Mouse (Mus musculus): ENCODE results near the gene Rdh19. TPM values are rescaled to one million over a fixed set of nuclear protein-coding genes. Genes with fewer than 3 reads are reported as not detected.
"Not testable (repeated sequence)": the region's sequence is repeated elsewhere in the genome, so short reads cannot be mapped to it uniquely, and the experiment has no call there.

Rdh19 gene
- not detected in 2 replicates for polyA plus RNA-seq (2016; fragmentation: Nextera tagmentation; extraction: Ambion mirVana)

DNA sequence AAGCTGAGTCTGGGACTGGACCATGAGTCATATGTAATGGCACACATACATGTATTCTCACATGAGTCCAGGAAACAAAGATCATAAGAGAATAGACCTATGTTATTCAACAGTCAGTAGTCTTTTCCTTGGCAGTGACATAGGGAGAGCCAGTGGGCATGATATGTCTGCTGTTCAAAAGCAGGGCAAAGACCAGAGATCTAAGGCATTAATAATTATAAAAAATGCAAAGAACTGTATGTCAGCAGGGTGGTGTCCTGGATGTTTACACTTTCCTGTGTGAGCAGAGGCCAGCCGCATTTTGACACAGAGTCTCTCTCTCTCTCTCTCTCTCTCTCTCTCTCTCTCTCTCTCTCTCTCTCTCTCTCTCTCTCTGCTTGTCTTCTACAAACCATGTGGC, at the start of gene Rdh19:
Gene Rdh19, plus strand, starts transcription at position 301 of the 400 bp plus-strand sequence.
- no peak within 1 kb of the TSS for H3K4me3 ChIP-seq
- H3K4me1 ChIP-seq: no peaks in the 10 kb centered on the region
- no peak for DNase-seq (ENCODE audit: extremely low spot score, low spot score)
- H3K27ac ChIP-seq: no peak within 1 kb of the TSS
- H3K9me3 ChIP-seq: no peaks in the 10 kb centered on the region
- H3K27me3 ChIP-seq (ENCODE audit: poor library complexity, severe bottlenecking): no peaks in the 10 kb centered on the region
- H3K36me3 ChIP-seq (replicated peaks): no peaks in the 10 kb centered on the region
- 74% methylated on average over 1 of the region's 1 CpGs for whole genome bisulfite sequencing

DNA sequence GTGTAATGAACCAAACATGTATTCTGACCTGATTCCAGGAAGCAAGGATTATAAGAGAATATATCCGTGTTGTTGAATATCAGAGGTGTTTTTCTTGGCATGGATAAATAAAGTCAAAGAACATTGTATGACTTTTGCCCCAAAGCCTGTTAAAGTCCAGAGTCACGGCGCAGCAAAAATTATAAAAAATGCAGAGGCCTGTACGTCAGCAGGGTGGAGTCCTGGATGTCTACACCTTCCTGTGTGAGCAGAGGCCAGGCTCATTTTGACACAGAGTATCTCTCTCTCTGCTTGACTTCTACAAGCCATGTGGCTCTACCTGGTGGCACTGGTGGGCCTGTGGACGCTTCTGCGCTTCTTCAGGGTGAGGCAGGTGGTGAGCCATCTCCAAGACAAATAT, 48.8 kb upstream of the Rdh19 start, which contains the start of gene Rdh16:
Gene Rdh16, plus strand, starts transcription at position 262 of the 400 bp plus-strand sequence.
- no peaks in the 10 kb centered on the region for H3K9me3 ChIP-seq
- H3K4me1 ChIP-seq: no peaks in the 10 kb centered on the region
- no peaks in the 10 kb centered on the region for H3K27me3 ChIP-seq (ENCODE audit: poor library complexity, severe bottlenecking)
- H3K27ac ChIP-seq: no peak within 1 kb of the TSS
- DNase-seq (ENCODE audit: extremely low spot score, low spot score): no peak
- 92% methylated on average over 6 of the region's 6 CpGs for WGBS
- H3K36me3 ChIP-seq (replicated peaks): no peaks in the 10 kb centered on the region
- H3K4me3 ChIP-seq: no peak within 1 kb of the TSS

DNA sequence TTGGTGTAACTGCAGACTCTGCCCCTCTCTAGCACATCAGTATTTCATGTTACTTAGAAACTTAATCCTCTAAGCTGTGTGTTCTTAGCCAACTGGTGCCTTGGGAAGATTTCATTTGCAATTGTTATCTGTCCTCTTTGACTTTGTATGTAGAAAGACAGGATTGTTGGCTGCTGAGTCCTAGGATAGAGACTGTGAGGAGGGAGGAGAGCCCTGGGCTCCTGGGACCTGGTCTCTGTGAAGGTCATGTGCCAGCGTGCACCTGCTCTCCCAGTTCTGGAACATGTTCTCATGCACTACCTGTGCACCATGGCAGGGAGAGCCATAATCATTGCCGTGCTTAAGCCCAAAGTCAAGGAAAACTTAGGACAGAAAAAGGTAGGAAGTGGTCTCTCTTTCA, 48.1 kb upstream of the Rdh19 start:
- H3K27me3 ChIP-seq (ENCODE audit: poor library complexity, severe bottlenecking): no peaks in the 10 kb centered on the region
- H3K4me3 ChIP-seq: no peak overlapping the region
- WGBS: 77% methylated on average over 2 of the region's 2 CpGs
- H3K4me1 ChIP-seq: no peaks in the 10 kb centered on the region
- no peaks in the 10 kb centered on the region for H3K9me3 ChIP-seq
- H3K27ac ChIP-seq: no peak overlapping the region
- H3K36me3 ChIP-seq (replicated peaks): no peaks in the 10 kb centered on the region
- DNase-seq (ENCODE audit: extremely low spot score, low spot score): no peak

DNA sequence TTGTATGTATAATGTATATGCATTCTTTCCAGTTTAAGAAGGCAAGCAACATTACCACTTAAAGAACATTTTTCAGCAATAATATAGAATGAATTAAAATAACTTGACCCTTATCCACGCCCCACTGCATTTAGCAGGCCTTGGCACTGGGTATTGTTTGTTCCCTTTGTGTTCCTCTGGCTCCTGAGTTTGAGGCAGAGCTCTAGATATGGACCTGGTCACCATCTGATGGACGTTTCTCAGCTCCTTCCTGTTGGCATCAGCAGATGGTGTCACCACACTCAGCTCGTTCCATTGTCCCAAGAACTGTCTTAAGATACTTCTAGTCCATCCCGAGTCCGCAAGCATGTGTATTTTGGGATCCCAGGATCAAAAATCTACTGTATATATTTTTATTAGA, 47.5 kb upstream of the Rdh19 start:
- Histone ChIP-seq H3K27ac (no peak overlapping the region), H3K4me1 (no peaks in the 10 kb centered on the region), H3K36me3 (replicated peaks) (no peaks in the 10 kb centered on the region), H3K9me3 (no peaks in the 10 kb centered on the region), H3K4me3 (no peak overlapping the region), H3K27me3 (ENCODE audit: poor library complexity, severe bottlenecking) (no peaks in the 10 kb centered on the region)
- 80% methylated on average over 5 of the region's 5 CpGs for WGBS
- no peak for DNase-seq (ENCODE audit: extremely low spot score, low spot score)

DNA sequence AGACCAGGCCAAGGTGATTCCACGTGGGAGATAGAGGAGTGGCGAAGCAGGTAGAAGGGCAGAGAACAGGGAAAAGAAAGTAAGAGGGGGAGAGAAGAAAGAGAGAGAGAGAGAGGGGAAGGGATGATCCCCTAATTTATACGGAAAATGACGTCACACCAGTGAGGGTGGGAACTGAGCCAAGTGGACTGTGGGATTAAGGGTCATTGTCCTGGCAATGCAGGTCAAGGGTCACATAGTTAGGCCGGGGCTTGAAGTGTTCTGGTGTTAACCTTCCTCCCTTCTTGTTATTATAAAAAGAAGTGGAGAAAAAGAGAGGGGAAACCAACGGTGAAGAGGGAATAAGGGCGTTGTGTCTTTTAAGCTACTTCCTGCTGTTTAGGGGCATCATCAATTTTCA, 45.3 kb upstream of the Rdh19 start:
- H3K4me1 ChIP-seq: no peaks in the 10 kb centered on the region
- H3K27me3 ChIP-seq (ENCODE audit: poor library complexity, severe bottlenecking): no peaks in the 10 kb centered on the region
- DNase-seq (ENCODE audit: extremely low spot score, low spot score): no peak
- H3K4me3 ChIP-seq: no peak overlapping the region
- WGBS: 66% methylated on average over 7 of the region's 7 CpGs
- no peaks in the 10 kb centered on the region for H3K9me3 ChIP-seq
- H3K36me3 ChIP-seq (replicated peaks): no peaks in the 10 kb centered on the region
- H3K27ac ChIP-seq: no peak overlapping the region

DNA sequence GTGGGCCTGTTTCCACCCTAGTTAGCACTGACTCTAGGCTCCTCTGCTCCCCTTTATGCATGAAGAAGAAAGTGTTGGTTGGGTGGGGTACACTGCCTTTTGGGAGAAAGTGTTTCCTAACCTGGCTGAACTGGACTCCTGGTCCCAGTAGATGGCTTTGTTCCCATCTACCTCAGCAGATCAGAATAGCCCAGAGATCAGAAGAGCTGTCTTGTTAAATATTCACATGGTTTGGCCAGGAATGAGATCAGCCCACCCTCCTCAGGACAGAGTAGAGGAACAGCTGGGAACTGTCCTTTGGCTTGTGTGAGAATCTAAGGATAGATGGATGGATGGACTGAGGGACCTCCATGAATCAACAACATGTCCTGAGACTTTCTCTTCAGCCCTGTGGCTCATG, 33.8 kb upstream of the Rdh19 start:
- Histone ChIP-seq H3K4me3 (no peak overlapping the region), H3K27me3 (ENCODE audit: poor library complexity, severe bottlenecking) (no peaks in the 10 kb centered on the region), H3K36me3 (replicated peaks) (no peaks in the 10 kb centered on the region), H3K27ac (no peak overlapping the region), H3K9me3 (peaks cover 10% of the 10 kb centered on the region; the same call in 1 of the 2 replicates), H3K4me1 (no peaks in the 10 kb centered on the region)
- no peak for DNase-seq (ENCODE audit: extremely low spot score, low spot score)

DNA sequence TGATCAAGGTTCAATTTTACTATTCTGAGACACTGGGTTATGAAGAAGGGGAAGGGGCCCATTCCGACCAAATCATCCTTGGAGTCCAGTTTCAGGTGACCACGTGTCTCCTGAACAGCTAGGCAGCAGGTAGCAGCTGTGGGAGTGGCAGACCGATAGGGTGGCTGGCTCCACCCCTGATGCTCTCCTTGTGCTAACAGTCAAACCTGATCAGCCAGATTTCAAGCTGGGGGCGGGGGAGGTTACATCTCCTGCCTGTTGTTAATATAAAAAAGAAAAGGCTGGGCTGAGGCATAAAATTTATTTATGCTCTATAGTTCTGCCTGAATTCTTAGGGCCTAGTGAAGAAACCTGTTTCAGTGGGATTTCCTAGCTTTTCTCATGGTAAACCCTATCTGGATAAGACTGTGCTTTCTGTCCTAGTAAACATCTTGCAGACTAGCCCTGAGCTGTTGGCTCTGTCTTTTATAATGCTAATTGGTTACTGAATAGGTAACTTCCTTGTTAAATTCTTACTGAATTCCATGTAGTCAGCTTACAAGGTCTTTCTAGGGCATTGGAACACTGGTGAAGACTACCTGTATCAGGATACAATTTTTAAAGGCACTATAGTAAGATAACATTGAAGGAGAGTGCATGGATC, 32.3 kb upstream of the Rdh19 start:
- not testable (repeated sequence) for H3K27me3 ChIP-seq (ENCODE audit: poor library complexity, severe bottlenecking); DNase-seq (ENCODE audit: extremely low spot score, low spot score); H3K4me1 ChIP-seq; H3K36me3 ChIP-seq (replicated peaks); H3K27ac ChIP-seq; H3K4me3 ChIP-seq
- peaks cover 12% of the 10 kb centered on the region; the same call in 1 of the 2 replicates for H3K9me3 ChIP-seq
- 79% methylated on average over 4 of the region's 4 CpGs for WGBS

DNA sequence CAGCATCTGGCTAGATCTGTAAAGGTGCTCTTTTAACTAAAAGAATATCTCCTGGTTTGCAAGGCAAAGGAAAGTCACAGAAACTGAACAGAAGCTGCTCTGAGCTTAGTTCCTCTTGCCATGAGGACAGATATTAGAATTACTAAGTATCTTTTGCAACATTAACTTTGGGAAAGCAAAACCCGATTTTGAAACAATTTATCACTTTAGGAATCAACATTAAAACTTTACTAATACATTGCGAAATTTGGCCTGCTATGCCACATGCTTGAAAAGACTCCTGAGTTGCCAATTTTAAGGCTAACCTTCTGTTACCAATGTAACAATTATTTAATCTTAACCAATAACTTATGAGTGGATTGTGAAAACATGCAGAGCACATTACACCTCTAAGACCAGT, 27.9 kb upstream of the Rdh19 start:
- H3K9me3 ChIP-seq: peaks cover 12% of the 10 kb centered on the region; the same call in 1 of the 2 replicates
- WGBS: 84% methylated on average over 2 of the region's 2 CpGs
- not testable (repeated sequence) for H3K36me3 ChIP-seq (replicated peaks); H3K4me3 ChIP-seq; H3K4me1 ChIP-seq; DNase-seq (ENCODE audit: extremely low spot score, low spot score); H3K27ac ChIP-seq; H3K27me3 ChIP-seq (ENCODE audit: poor library complexity, severe bottlenecking)

DNA sequence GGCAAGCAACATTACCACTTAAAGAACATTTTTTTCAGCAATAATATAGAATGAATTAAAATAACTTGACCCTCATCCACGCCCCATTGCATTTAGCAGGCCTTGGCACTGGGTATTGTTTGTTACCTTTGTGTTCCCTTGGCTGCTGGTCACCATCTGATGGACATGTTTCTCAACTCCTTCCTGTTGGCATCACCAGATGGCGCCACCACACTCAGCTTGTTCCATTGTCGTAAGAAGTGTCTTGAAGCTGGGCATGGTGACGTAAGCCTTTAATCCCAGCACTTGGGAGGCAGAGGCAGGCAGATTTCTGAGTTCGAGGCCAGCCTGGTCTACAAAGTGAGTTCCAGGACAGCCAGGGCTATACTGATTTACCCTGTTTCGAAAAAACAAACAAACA, 24.3 kb upstream of the Rdh19 start:
- Histone ChIP-seq H3K9me3 (peaks cover 5% of the 10 kb centered on the region; the same call in 1 of the 2 replicates), H3K4me1 (no peaks in the 10 kb centered on the region), H3K27me3 (ENCODE audit: poor library complexity, severe bottlenecking) (no peaks in the 10 kb centered on the region), H3K4me3 (no peak overlapping the region), H3K36me3 (replicated peaks) (no peaks in the 10 kb centered on the region), H3K27ac (no peak overlapping the region)
- WGBS: 82% methylated on average over 6 of the region's 6 CpGs
- DNase-seq (ENCODE audit: extremely low spot score, low spot score): peak; percentile 19

DNA sequence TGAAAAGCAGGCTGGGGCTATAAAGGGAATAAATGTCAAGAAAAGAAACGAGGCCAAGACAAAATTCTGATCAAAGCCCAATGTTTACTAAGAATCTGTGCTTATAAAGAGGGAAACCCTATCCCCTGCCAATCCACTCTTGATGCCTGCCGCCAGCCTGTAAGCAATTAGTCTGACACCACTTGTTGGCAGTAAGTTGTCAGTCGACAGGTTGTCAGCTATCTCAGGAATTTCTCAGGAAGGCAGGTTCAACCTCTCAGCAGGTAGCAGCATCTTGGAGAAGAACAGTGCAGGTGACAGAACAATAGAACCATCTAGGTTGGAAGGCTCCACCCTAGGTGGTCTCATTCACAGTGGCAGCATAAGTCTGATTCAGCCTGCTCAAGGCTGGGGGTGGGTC, 20.6 kb upstream of the Rdh19 start:
- H3K4me1 ChIP-seq: no peaks in the 10 kb centered on the region
- H3K27ac ChIP-seq: no peak overlapping the region
- DNase-seq (ENCODE audit: extremely low spot score, low spot score): no peak
- no peak overlapping the region for H3K4me3 ChIP-seq
- H3K9me3 ChIP-seq: no peaks in the 10 kb centered on the region
- 78% methylated on average over 3 of the region's 3 CpGs for WGBS
- H3K27me3 ChIP-seq (ENCODE audit: poor library complexity, severe bottlenecking): no peaks in the 10 kb centered on the region
- no peaks in the 10 kb centered on the region for H3K36me3 ChIP-seq (replicated peaks)

DNA sequence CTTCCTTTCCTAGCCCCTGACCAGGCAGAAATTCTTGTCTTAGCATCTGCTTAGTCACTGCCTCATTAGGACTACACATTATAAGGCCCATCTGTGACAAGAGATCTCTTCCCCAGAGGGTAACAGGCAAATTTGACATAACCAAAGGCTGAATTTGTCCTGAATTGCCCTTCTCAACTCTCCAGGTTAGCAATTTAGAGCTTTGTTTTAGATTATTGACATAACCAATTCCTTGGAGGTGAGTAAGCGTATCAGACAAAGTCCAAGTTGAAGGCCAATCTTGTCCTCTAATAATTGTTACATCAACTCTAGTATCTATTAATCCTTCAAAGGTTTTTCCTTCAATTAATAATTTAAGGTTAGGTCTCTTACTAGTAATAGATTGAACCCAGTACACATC, 15.5 kb upstream of the Rdh19 start:
- H3K27me3 ChIP-seq (ENCODE audit: poor library complexity, severe bottlenecking); H3K9me3 ChIP-seq; H3K36me3 ChIP-seq (replicated peaks); H3K4me3 ChIP-seq; H3K4me1 ChIP-seq; DNase-seq (ENCODE audit: extremely low spot score, low spot score); H3K27ac ChIP-seq: not testable (repeated sequence)
- WGBS: 94% methylated on average over 1 of the region's 1 CpGs

DNA sequence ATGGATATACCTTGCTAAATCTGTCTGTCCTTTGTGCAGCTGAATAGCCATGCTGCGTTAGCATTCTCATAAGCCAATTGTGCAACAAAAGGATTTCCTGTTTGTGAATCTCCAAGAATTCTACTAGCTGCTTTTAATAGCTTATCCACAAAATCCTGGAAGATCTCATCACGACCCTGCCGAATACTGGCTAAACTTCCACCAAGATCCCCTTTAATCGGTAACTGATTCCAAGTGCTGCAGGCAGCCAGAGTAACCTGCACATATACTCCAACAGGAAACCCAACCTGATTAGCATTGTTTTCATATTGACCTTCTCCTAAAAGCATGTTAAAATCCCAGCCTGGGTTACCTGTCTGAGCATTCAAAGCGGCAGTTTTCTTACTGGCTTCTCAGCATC, 14.4 kb upstream of the Rdh19 start:
- no peak overlapping the region for H3K27ac ChIP-seq
- no peak for DNase-seq (ENCODE audit: extremely low spot score, low spot score)
- WGBS: 89% methylated on average over 5 of the region's 5 CpGs

DNA sequence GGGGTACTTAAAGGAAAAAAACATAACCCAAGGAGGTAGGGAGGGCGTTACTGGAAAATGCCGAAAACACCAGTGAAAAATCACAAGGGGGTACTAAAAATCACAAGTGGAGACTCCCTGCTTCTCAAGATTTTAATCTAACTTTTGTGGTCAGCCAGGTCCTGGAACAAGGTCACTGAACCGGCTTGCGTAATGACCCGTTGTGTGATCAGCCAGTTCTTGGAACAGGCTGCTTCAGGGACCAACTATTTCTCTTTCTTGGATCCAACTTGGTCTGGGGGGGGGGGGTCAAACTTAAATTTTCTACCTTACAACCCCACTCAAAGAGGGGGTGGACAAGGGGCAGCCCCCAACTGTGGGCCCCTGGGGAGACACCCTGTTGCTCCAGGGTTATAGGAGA, 11.9 kb upstream of the Rdh19 start:
- WGBS: 94% methylated on average over 5 of the region's 5 CpGs
- H3K4me3 ChIP-seq; H3K9me3 ChIP-seq; DNase-seq (ENCODE audit: extremely low spot score, low spot score); H3K36me3 ChIP-seq (replicated peaks); H3K4me1 ChIP-seq; H3K27ac ChIP-seq; H3K27me3 ChIP-seq (ENCODE audit: poor library complexity, severe bottlenecking): not testable (repeated sequence)

More for the DNA sequence above, 14.4 kb upstream of the Rdh19 start:
- Histone ChIP-seq H3K36me3 (replicated peaks) (no peaks in the 10 kb centered on the region), H3K27me3 (ENCODE audit: poor library complexity, severe bottlenecking) (no peaks in the 10 kb centered on the region), H3K4me1 (no peaks in the 10 kb centered on the region), H3K4me3 (no peak overlapping the region), H3K9me3 (peaks cover 8% of the 10 kb centered on the region; the same call in 1 of the 2 replicates)

DNA sequence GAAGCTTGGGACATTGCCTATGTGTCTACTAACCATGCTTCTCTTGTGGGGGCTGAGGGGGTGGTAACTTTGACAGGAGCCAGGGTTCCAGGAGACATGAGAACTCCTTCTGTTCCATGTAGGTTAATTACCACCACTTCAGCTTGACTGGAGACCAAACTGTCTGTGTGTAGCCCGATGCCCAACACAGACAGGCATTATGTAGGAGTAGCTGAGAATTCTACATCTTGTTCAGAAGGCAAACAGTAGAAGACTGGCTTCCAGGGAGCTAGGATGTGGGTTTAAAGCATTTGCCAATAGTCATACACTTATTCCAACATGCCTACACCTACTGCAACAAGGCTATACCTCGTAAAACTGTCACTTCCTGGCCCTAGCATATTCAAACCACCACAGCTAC, 11.2 kb upstream of the Rdh19 start:
- Histone ChIP-seq H3K4me3 (no peak overlapping the region), H3K4me1 (no peaks in the 10 kb centered on the region), H3K9me3 (peaks cover 8% of the 10 kb centered on the region; the same call in 1 of the 2 replicates), H3K36me3 (replicated peaks) (no peaks in the 10 kb centered on the region), H3K27me3 (ENCODE audit: poor library complexity, severe bottlenecking) (no peaks in the 10 kb centered on the region), H3K27ac (no peak overlapping the region)
- 81% methylated on average over 2 of the region's 2 CpGs for WGBS
- DNase-seq (ENCODE audit: extremely low spot score, low spot score): no peak

All from forebrain, embryonic 10.5 days (tissue).